Mouse (Mus musculus) heart, embryonic 10.5 days (tissue): ENCODE results near the gene Plcb4. TPM values are rescaled to one million over a fixed set of nuclear protein-coding genes. Genes with fewer than 3 reads are reported as not detected.
A peak's percentile ranks its signal among the peaks of the same experiment; 100 is the strongest.

Experiments
- DNase-seq: peaks from one replicate; pipeline ENCODE4 v3.0.0-alpha.2; 2017; ENCODE audit warnings: low spot score
- H3K27ac ChIP-seq: fragments of 300-500 bp; sonication (generic); 2 replicates; pipeline ENCODE4 v1.5.1; 2016; ENCODE audit warnings: mild to moderate bottlenecking
- H3K27me3 ChIP-seq: fragments of 300-500 bp; sonication (generic); 2 replicates; pipeline ENCODE4 v1.6.1; 2016; ENCODE audit warnings: mild to moderate bottlenecking; ENCODE audit not compliant: poor library complexity, insufficient read depth, severe bottlenecking
- H3K36me3 ChIP-seq: fragments of 300-500 bp; sonication (generic); 2 replicates; pipeline ENCODE4 v1.6.1; 2016; ENCODE audit warnings: mild to moderate bottlenecking, moderate library complexity
- H3K4me1 ChIP-seq: fragments of 300-500 bp; sonication (generic); 2 replicates; pipeline ENCODE4 v1.6.1; 2016; ENCODE audit warnings: mild to moderate bottlenecking
- H3K4me3 ChIP-seq: fragments of 300-500 bp; sonication (generic); 2 replicates; pipeline ENCODE4 v1.5.1; 2016; ENCODE audit warnings: mild to moderate bottlenecking, moderate library complexity
- H3K9me3 ChIP-seq: fragments of 300-500 bp; sonication (generic); 2 replicates; pipeline ENCODE4 v1.6.1; 2016; ENCODE audit warnings: mild to moderate bottlenecking, moderate library complexity
- WGBS: fragments of 180-500 bp; shearing (Covaris S2); methylation state at CpG from one replicate; pipeline ENCODE4 v1.1.7; 2016; 5-methylcytosine and 5-hydroxymethylcytosine counted together
- polyA plus RNA-seq: library from polyadenylated mRNA; unstranded; fragments of >200 nt; fragmentation: Nextera tagmentation; extraction: Ambion mirVana; gene quantifications from 2 replicates; pipeline ENCODE4 v1.2.1, GENCODE M21; 2016

Gene Plcb4
- polyA plus RNA-seq, 1 experiment from 2014 or later, result 17.8 TPM

DNA sequence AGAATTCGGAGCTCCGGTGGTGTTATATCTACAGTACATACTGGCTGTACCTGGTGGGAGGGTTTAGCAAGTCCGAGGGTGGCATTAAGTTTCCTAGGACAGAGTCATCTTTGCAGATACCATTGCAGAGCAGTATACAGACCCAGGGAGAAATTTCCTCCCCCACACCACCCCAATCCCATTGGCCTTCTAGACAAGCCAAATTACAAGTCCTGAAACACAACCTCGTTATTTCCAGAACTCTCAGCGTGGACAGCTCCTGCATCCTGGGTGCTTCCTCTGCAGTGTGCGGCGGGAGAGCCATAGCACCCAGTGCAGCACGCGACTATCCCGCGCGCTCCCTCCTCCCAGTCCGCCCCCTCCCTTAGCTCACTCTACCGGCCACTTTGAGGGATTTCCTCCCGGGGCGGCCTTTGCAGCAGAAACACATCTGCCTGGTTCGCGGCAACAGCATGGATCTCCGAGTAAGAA is 399.1 kb downstream of the Plcb4 start:
- Histone ChIP-seq H3K27ac (no peak overlapping the region), H3K27me3 (peaks cover 48% of the 10 kb centered on the region), H3K4me1 (peaks cover 15% of the 10 kb centered on the region), H3K36me3 (no peaks in the 10 kb centered on the region), H3K4me3 (peak overlapping the region; percentile 42), H3K9me3 (no peaks in the 10 kb centered on the region)
- 6% methylated on average over 19 of the region's 19 CpGs for WGBS
- DNase-seq, result no peak

DNA sequence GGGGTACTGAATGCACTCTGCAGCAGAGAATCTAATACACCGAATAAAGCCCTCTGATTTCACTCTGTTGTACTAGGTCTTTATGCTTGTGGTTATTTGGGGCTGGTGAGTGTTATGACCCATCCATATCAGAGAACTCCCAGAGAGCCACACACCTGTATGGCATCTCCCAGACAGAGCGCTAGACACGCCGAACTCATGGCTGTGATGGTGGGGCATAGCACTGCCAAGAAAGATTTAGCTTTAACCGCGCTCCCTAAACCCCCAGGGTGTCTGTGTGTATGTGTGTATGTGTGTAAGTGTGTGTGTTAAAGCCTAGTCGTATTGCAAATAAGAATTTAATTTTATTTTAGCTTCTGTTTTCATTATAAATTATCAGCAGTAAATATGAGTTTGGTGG is 399.6 kb downstream of the Plcb4 start:
- peaks cover 47% of the 10 kb centered on the region for H3K27me3 ChIP-seq
- no peak for DNase-seq
- H3K4me3 ChIP-seq, result peak overlapping the region; percentile 47; the same call in 1 of the 2 replicates
- WGBS, result 6% methylated on average over 7 of the region's 7 CpGs
- peaks cover 15% of the 10 kb centered on the region for H3K4me1 ChIP-seq
- H3K27ac ChIP-seq, result no peak overlapping the region
- H3K9me3 ChIP-seq, result no peaks in the 10 kb centered on the region
- no peaks in the 10 kb centered on the region for H3K36me3 ChIP-seq

DNA sequence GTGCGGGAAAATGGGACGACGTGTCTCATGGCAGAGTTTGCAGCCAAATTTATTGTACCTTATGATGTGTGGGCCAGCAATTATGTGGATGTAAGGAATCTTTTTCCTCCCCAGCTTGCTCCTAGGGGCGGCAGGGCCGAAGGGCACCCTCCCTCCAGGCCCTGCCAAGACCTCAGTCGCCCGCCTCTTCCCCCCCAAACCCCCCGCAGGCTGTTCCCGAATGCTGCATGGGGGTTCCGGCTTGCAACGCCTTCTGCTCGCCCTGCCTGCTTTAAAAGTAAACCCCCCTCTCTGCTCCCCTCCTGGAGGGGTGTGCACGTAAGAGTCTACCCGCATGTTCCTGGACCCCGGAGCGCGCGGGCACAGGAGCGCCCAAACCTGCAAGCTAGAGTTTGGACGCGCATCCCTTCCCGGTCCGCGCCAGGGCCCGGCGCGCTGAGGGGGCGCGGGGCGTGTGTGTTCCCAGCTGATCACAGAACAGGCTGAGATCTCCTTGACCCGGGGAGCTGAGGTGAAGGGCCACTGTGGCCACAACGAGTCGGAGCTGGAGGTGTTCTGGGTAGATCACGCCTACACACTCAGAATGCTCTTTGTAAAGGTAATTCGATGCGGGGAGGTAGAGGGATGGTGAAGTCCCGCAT is 400.3 kb downstream of the Plcb4 start:
- Histone ChIP-seq H3K4me3 (peak overlapping the region; percentile 47), H3K9me3 (no peaks in the 10 kb centered on the region), H3K36me3 (no peaks in the 10 kb centered on the region), H3K4me1 (peaks cover 15% of the 10 kb centered on the region), H3K27ac (no peak overlapping the region), H3K27me3 (peaks cover 47% of the 10 kb centered on the region)
- DNase-seq, result no peak
- WGBS, result 2% methylated on average over 37 of the region's 37 CpGs
